Comparison of ENCODE assay signal across 9 mouse cellular contexts in the genomic region with DNA sequence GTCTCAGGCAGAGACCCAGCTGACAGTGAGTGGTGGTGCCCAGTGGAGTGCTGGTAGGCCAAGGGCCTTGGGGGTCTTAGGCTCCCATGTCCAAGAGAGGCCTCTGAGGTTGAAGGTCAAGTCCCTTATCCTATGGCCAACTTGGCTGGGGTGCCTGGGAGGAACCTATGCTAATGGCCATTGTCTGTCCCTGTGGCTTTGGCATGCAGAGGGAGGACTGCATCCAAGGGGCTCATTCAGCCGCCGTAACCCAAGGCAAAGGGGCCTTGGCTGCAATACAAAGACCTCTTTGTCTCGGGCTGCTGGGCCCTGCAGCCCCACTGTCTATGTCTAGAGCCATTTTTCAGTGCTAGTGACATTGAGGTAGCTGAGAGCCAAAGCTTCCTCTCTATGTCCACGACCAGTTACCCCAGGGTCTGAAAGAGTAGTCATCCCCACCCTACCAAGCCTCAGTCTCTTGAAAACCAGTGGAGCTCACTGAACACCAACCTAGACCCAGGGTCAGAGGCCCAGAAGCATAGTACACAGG. TPM values are rescaled to one million over a fixed set of nuclear protein-coding genes. Genes with fewer than 3 reads are reported as not detected.
DNase-seq lines count a peak whose midpoint lies in the region; ATAC-seq lines count a peak whose summit lies in the region.
"Had no signal": no experiment of that assay in that cellular context is flagged by ENCODE, and none has a peak within 500 bp of the region (broad histone marks: within the 10 kb centered on the region; RNA-seq: fewer than 3 reads in every experiment).

No protein-coding gene starts in this region.

- no peak overlapping the region for H3K4me2 ChIP-seq in hindbrain, embryonic 16.5 days (ENCODE audit: low read length)
- no peak overlapping the region for H3K4me2 ChIP-seq in midbrain, embryonic 16.5 days (ENCODE audit: low read length)

- no peak overlapping the region for H3K4me3 ChIP-seq in hindbrain, embryonic 16.5 days (ENCODE audit: low read length)
- no peak overlapping the region for H3K4me3 ChIP-seq in midbrain, embryonic 16.5 days (ENCODE audit: low read depth, low read length)

- no peaks in the 10 kb centered on the region for H3K27me3 ChIP-seq in hindbrain, embryonic 16.5 days (replicated peaks; ENCODE audit: control insufficient read depth, insufficient read depth, low read length)
- H3K27me3 ChIP-seq in midbrain, embryonic 16.5 days (ENCODE audit: control insufficient read depth, insufficient read depth, low read depth, low read length) = no peaks in the 10 kb centered on the region

- H3K9me3 ChIP-seq in hindbrain, embryonic 16.5 days (ENCODE audit: control insufficient read depth, low read length) = no peaks in the 10 kb centered on the region
- no peaks in the 10 kb centered on the region for H3K9me3 ChIP-seq in midbrain, embryonic 16.5 days (replicated peaks; ENCODE audit: control insufficient read depth, low read length, poor library complexity, severe bottlenecking)

- H3K36me3 ChIP-seq in hindbrain, embryonic 16.5 days (ENCODE audit: control insufficient read depth, insufficient read depth, low read length) = no peaks in the 10 kb centered on the region
- H3K36me3 ChIP-seq in midbrain, embryonic 16.5 days (ENCODE audit: control insufficient read depth, insufficient read depth, low read length) = no peaks in the 10 kb centered on the region

- H3K9ac ChIP-seq in hindbrain, embryonic 16.5 days (ENCODE audit: low read depth, low read length) = no peak overlapping the region
- no peak overlapping the region for H3K9ac ChIP-seq in midbrain, embryonic 16.5 days (ENCODE audit: low read depth, low read length)
- H3K9ac ChIP-seq: liver, embryonic 14.5 days had no signal

- WGBS in hindbrain, embryonic 16.5 days = 26% methylated on average over 4 of the region's 4 CpGs
- 20% methylated on average over 4 of the region's 4 CpGs for WGBS in midbrain, embryonic 16.5 days

- peak; percentile 82 for DNase-seq in brain, adult 2 months (ENCODE audit: low read depth, low spot score)
- peak; percentile 69 for DNase-seq in embryo, embryonic 11 days
- DNase-seq in ovary, postnatal 36 days (ENCODE audit: low spot score) = no peak
- DNase-seq in kidney, postnatal 14 days = no peak
- DNase-seq: kidney, postnatal 10 days had no signal

- peak overlapping the region; percentile 73 for H3K27ac ChIP-seq in hindbrain, embryonic 16.5 days (ENCODE audit: low read depth, low read length)
- peak overlapping the region; percentile 62 for H3K27ac ChIP-seq in midbrain, embryonic 16.5 days (ENCODE audit: low read length)
- H3K27ac ChIP-seq: liver, embryonic 14.5 days had no signal

- peaks cover 29% of the 10 kb centered on the region for H3K4me1 ChIP-seq in hindbrain, embryonic 16.5 days (ENCODE audit: control insufficient read depth, insufficient read depth, low read depth, low read length)
- peaks cover 3% of the 10 kb centered on the region; the same call in 1 of the 2 replicates for H3K4me1 ChIP-seq in midbrain, embryonic 16.5 days (ENCODE audit: control insufficient read depth, insufficient read depth, low read length)

- ATAC-seq in hindbrain, embryonic 16.5 days = peak; percentile 75
- ATAC-seq in midbrain, embryonic 16.5 days = peak; percentile 59; the same call in 1 of the 2 replicates
- ATAC-seq in inflammation-experienced regulatory T-cells, adult 6 months = no peak

RNA-seq across cellular contexts. Expression of gene Notch1, which starts 19.1 kb away (rescaled TPM):
- polyA plus RNA-seq in hindbrain, embryonic 16.5 days (2015; fragmentation: Nextera tagmentation; extraction: Ambion mirVana) = 13.3 and 15.1 TPM in 2 replicates
- polyA plus RNA-seq in midbrain, embryonic 16.5 days (2015; fragmentation: Nextera tagmentation; extraction: Ambion mirVana) = 10.7 and 11.4 TPM in 2 replicates
- polyA plus RNA-seq in inflammation-experienced regulatory T-cells, adult 6 months (2017; shearing (Covaris generic)) = 10 to 100 TPM; 24.9 to 41.2 (median 27.0) TPM

RNA-seq across cellular contexts. Expression of gene Egfl7, which starts 44.2 kb away (rescaled TPM):
- polyA plus RNA-seq in hindbrain, embryonic 16.5 days (2015; fragmentation: Nextera tagmentation; extraction: Ambion mirVana) = 75.4 and 76.2 TPM in 2 replicates
- 62.0 and 64.4 TPM in 2 replicates for polyA plus RNA-seq in midbrain, embryonic 16.5 days (2015; fragmentation: Nextera tagmentation; extraction: Ambion mirVana)
- 1 to 10 TPM in 2 of 3 experiments, not detected in 1; 1.7 to 2.3 TPM for polyA plus RNA-seq in inflammation-experienced regulatory T-cells, adult 6 months (2017; shearing (Covaris generic))

RNA-seq across cellular contexts. Expression of gene Gm20532, which starts 50.9 kb away (rescaled TPM):
- not detected in 2 replicates for polyA plus RNA-seq in hindbrain, embryonic 16.5 days (2015; fragmentation: Nextera tagmentation; extraction: Ambion mirVana)
- 0.30 TPM in 1 of 2 replicates, not detected in the other for polyA plus RNA-seq in midbrain, embryonic 16.5 days (2015; fragmentation: Nextera tagmentation; extraction: Ambion mirVana)
- polyA plus RNA-seq in inflammation-experienced regulatory T-cells, adult 6 months (2017; shearing (Covaris generic)) = not detected
- polyA plus RNA-seq: liver, embryonic 14.5 days had no signal

Comparison
In these comparisons a context has a peak if more than half of its experiments do, and no peak if none do; other contexts are left out.
1. DNase-seq: peak in brain, adult 2 months (single experiment) and embryo, embryonic 11 days (single experiment); none in ovary, postnatal 36 days (single experiment) and kidney, postnatal 14 days (single experiment).
2. RNA of gene Egfl7, which starts 44.2 kb away (polyA plus RNA-seq): 75.4 to 76.2 TPM in hindbrain, embryonic 16.5 days and 62.0 to 64.4 TPM in midbrain, embryonic 16.5 days; 1.7 to 2.3 TPM in inflammation-experienced regulatory T-cells, adult 6 months; every median in the first group is over 10 times any median in the second.